Mouse (Mus musculus): ENCODE results near the gene Imp3. TPM values are rescaled to one million over a fixed set of nuclear protein-coding genes. Genes with fewer than 3 reads are reported as not detected.

Gene Imp3
- total RNA-seq (2021), result 10 to 100 TPM; 49.1 to 51.4 TPM
- long read RNA-seq, experiment 1, transcript Imp3-201 (1 exons, 924 nt), result major isoform, 22 of 22 reads
- long read RNA-seq, experiment 1, partial matches to known transcripts, result 0 of 22 reads
- long read RNA-seq, experiment 1, other reads (novel, unspliced or antisense), result 0 of 22 reads
- long read RNA-seq, experiment 2, transcript Imp3-201 (1 exons, 924 nt), result major isoform, 34 of 34 reads
- long read RNA-seq, experiment 2, partial matches to known transcripts, result 0 of 34 reads
- long read RNA-seq, experiment 2, other reads (novel, unspliced or antisense), result 0 of 34 reads

GRCm38 (mm10) chr9:56937223-56938160 is at the start of gene Imp3:
Imp3 (plus strand) TSS chr9:56937475.
- H3K27ac ChIP-seq, result peak within 1 kb of the TSS; percentile 98
- peak within 1 kb of the TSS; percentile 97 for H3K4me3 ChIP-seq
- DNase-seq, result peak; percentile 91
- intact Hi-C loops (cut with DNase I), result no loop called here
- peak; percentile 43 for TF ChIP-seq CTCF (IDR thresholded peaks at IDR 0.05)

- intact Hi-C loops (cut with DNase I), result no loop called here
- Histone ChIP-seq H3K4me3 (no peak overlapping the region), H3K27ac (no peak overlapping the region)
- no peak for TF ChIP-seq CTCF (IDR thresholded peaks at IDR 0.05)
- DNase-seq, result no peak
These were observed 49.7 kb upstream of the Imp3 start for GRCm38 (mm10) chr9:56887581-56887980.

- TF ChIP-seq CTCF (IDR thresholded peaks at IDR 0.05), result peak; percentile 92
- no peak overlapping the region for H3K27ac ChIP-seq
- no peak overlapping the region for H3K4me3 ChIP-seq
- intact Hi-C loops (cut with DNase I), result loop anchor here (1.0 to 5.0 kb wide), 5 partner anchors 37 to 332 kb away; partner anchors contain the start of genes Man2c1, Snupn and Snx33
- DNase-seq, result peak; percentile 76
These were observed 47.5 kb upstream of the Imp3 start for GRCm38 (mm10) chr9:56889817-56890216.

- no peak for TF ChIP-seq CTCF (IDR thresholded peaks at IDR 0.05)
- intact Hi-C loops (cut with DNase I), result loop anchor here (2.0 to 5.0 kb wide), 4 partner anchors 37 to 332 kb away; partner anchors contain the start of genes Man2c1, Snupn and Snx33
- H3K4me3 ChIP-seq, result no peak overlapping the region
- no peak for DNase-seq
- no peak overlapping the region for H3K27ac ChIP-seq
These were observed 46.6 kb upstream of the Imp3 start for GRCm38 (mm10) chr9:56890522-56891250.

DNA sequence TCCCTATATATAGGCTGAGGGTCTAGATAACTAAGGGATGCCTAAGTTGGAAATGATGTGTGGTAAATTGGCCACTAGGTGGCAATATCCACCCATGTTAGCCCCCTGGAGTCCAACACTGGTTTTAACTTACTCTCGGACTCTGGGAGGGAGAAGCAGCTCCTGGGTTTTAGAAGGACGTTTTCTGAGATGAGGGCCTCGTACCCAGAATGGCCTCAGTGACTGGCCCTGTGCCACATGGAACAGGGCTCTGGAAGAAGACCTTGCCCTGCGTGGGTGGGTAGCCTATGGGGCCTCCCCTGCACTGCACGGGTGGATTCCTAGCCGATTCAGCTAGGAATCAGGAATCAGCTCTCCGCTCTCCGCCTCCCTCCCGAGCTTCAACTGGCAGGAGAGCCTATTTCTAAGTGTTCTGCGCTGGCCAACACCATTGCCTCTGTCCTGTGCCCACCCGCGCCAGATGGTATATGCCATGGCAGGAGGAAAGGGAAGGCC is 45.7 kb upstream of the Imp3 start:
- TF ChIP-seq CTCF (IDR thresholded peaks at IDR 0.05), result peak; percentile 94; the same call in 1 of the 2 replicates
- peak; percentile 60 for DNase-seq
- peak overlapping the region; percentile 51 for H3K27ac ChIP-seq
- H3K4me3 ChIP-seq, result peak overlapping the region; percentile 35; the same call in 1 of the 2 replicates
- intact Hi-C loops (cut with DNase I), result loop anchor here (2.0 to 5.0 kb wide), 4 partner anchors 36 to 331 kb away; partner anchors contain the start of genes Man2c1, Snupn and Snx33

DNA sequence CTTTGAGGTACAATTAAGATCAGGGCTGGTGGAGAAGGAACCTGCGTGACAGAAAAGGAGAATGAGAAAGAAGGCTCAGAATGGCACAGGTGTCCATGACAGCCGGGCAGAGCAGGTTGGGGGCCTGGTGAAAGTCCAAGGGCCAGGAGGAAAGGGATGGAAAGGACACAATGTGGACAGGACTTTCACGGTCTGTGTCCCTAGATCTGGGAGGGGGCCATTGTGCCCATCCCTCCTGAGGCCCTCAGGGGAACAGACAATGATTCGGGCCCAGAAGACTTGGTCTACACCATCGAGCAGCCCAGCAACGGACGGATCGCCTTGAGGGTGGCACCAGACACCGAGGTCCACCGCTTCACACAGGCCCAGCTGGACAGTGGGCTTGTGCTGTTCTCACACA is 45.2 kb upstream of the Imp3 start:
- no peak for TF ChIP-seq CTCF (IDR thresholded peaks at IDR 0.05)
- Histone ChIP-seq H3K27ac (no peak overlapping the region), H3K4me3 (no peak overlapping the region)
- intact Hi-C loops (cut with DNase I), result loop anchor here (5.0 kb wide), 2 partner anchors 35 to 330 kb away; partner anchors contain the start of gene Snx33
- no peak for DNase-seq

GRCm38 (mm10) chr9:56893313-56893712 is 44.0 kb upstream of the Imp3 start:
- no peak for DNase-seq
- TF ChIP-seq CTCF (IDR thresholded peaks at IDR 0.05), result no peak
- Histone ChIP-seq H3K4me3 (no peak overlapping the region), H3K27ac (no peak overlapping the region)
- intact Hi-C loops (cut with DNase I), result loop anchor here (5.0 kb wide), 2 partner anchors 34 to 329 kb away; partner anchors contain the start of gene Snx33

- H3K27ac ChIP-seq, result no peak overlapping the region
- peak; percentile 61 for DNase-seq
- no peak overlapping the region for H3K4me3 ChIP-seq
- intact Hi-C loops (cut with DNase I), result loop anchor here (5.0 kb wide), 2 partner anchors 33 to 328 kb away; partner anchors contain the start of gene Snx33
- TF ChIP-seq CTCF (IDR thresholded peaks at IDR 0.05), result peak; percentile 34
These were observed 43.3 kb upstream of the Imp3 start for GRCm38 (mm10) chr9:56894006-56894405.

GRCm38 (mm10) chr9:56896779-56897178 is 40.5 kb upstream of the Imp3 start:
- Histone ChIP-seq H3K27ac (no peak overlapping the region), H3K4me3 (no peak overlapping the region)
- intact Hi-C loops (cut with DNase I), result no loop called here
- no peak for DNase-seq
- TF ChIP-seq CTCF (IDR thresholded peaks at IDR 0.05), result no peak

DNA sequence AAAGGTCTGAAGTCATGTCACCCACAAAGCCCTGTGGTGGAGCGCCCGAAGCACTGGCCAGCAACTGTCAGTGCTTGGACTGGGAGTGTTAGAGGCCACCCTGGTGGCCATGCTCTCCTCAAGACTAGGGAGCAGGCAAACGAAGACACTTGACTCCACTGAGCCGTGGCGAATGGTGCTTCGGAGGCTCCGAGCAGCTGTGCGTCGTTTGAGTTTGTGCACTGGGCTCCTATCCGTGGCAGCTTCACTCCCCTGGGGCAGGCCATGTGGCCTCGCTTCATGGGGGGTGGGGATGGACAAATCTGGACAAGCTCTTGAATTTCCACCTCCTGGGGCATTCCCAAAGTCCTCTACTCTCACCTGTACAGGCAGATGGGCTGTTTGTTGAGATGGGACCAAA is 37.9 kb upstream of the Imp3 start:
- intact Hi-C loops (cut with DNase I), result no loop called here
- Histone ChIP-seq H3K27ac (no peak overlapping the region), H3K4me3 (no peak overlapping the region)
- no peak for TF ChIP-seq CTCF (IDR thresholded peaks at IDR 0.05)
- no peak for DNase-seq

- DNase-seq, result no peak
- H3K27ac ChIP-seq, result 0 out of 2 replicates have a peak overlapping the region, but pooled peaks have one; percentile 4
- H3K4me3 ChIP-seq, result no peak overlapping the region
- intact Hi-C loops (cut with DNase I), result no loop called here
- no peak for TF ChIP-seq CTCF (IDR thresholded peaks at IDR 0.05)
These were observed 37.2 kb upstream of the Imp3 start for GRCm38 (mm10) chr9:56900060-56900459.

- DNase-seq, result no peak
- intact Hi-C loops (cut with DNase I), result no loop called here
- Histone ChIP-seq H3K27ac (peak overlapping the region; percentile 57), H3K4me3 (no peak overlapping the region)
- TF ChIP-seq CTCF (IDR thresholded peaks at IDR 0.05), result no peak
These were observed 36.7 kb upstream of the Imp3 start for GRCm38 (mm10) chr9:56900571-56900970.
